Comparison of ENCODE assay signal across 7 mouse cellular contexts in the genomic region with DNA sequence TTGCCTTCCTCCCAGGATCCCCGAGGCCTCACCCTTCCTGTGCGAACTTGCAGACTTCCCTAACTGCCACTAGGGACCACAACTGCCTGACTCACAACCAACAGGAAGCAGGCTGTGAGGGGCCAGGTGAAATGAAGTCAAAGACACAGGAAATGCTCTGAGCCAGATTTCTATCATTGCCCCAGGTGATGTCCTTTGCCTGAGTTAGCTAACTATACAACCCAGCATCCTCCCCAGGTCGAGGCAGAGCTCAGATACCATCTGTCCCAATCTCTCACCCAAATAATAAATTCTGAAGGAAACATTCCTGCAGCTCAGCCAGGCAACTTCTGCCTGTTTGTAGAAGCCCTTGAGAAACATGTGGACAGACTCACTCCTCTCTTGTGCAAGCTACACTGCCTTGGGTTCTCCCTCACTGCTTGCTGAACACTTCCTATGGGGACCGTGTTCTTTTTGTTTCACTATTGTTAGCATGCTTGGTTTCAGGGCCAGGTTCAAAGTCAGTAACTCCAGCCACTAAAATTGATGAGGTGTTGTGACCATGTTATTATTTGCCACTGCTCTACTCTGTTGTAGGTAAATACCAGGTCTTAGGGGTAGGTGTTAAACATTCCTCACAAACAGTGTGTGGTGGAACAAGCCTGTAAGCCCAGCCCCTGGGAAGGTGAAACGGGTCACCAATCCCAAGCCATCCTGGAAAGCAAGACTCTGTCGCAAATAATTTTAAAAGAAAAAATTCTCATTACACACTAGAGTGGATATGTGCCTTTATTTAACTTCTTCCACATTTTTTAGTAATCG.
DNase-seq lines count a peak whose midpoint lies in the region; ATAC-seq and TF ChIP-seq lines count a peak whose summit lies in the region.

No protein-coding gene starts in this region.

- 69% methylated on average over 7 of the region's 7 CpGs for WGBS in embryonic facial prominence, embryonic 10.5 days
- 51% methylated on average over 7 of the region's 7 CpGs for WGBS in lung, embryonic 16.5 days
- WGBS in thymus, adult 2 months, result 28% methylated on average over 7 of the region's 7 CpGs
- 79% methylated on average over 7 of the region's 7 CpGs for WGBS in forebrain, embryonic 15.5 days

- intact Hi-C loops in left cerebral cortex, postnatal 36 days (cut with DNase I), result no loop called here

- H3K9ac ChIP-seq in lung, embryonic 16.5 days (ENCODE audit: low read length), result no peak overlapping the region
- H3K9ac ChIP-seq in forebrain, embryonic 15.5 days (replicated peaks), result no peak overlapping the region

- no peaks in the 10 kb centered on the region for H3K9me3 ChIP-seq in embryonic facial prominence, embryonic 10.5 days
- H3K9me3 ChIP-seq in lung, embryonic 16.5 days (ENCODE audit: control insufficient read depth, low read length), result no peaks in the 10 kb centered on the region
- H3K9me3 ChIP-seq in forebrain, embryonic 15.5 days, result no peaks in the 10 kb centered on the region

- H3K4me1 ChIP-seq in embryonic facial prominence, embryonic 10.5 days, result peaks cover 12% of the 10 kb centered on the region
- H3K4me1 ChIP-seq in lung, embryonic 16.5 days (replicated peaks; ENCODE audit: control insufficient read depth, insufficient read depth, low read length), result peaks cover 3% of the 10 kb centered on the region; the same call in 1 of the 2 replicates
- H3K4me1 ChIP-seq in thymus, adult 2 months (replicated peaks; ENCODE audit: control insufficient read depth, insufficient read depth, low read length), result peaks cover 27% of the 10 kb centered on the region
- no peaks in the 10 kb centered on the region for H3K4me1 ChIP-seq in forebrain, embryonic 15.5 days

- DNase-seq in ZHBTc4 (ENCODE audit: low read depth, low spot score), result peak; percentile 13
- peak; percentile 13 for DNase-seq in embryonic facial prominence, embryonic 10.5 days (ENCODE audit: low spot score)
- peak; percentile 56 for DNase-seq in kidney, adult 18-20 months
- DNase-seq in thymus, adult 2 months, result peak; percentile 64
- no peak for DNase-seq in left cerebral cortex, postnatal 36 days (ENCODE audit: low spot score in 2 of 2)

- no peak overlapping the region for H3K4me3 ChIP-seq in embryonic facial prominence, embryonic 10.5 days
- no peak overlapping the region for H3K4me3 ChIP-seq in lung, embryonic 16.5 days (ENCODE audit: low read length)
- no peak overlapping the region for H3K4me3 ChIP-seq in thymus, adult 2 months (ENCODE audit: control insufficient read depth, insufficient read depth, low read length)
- no peak overlapping the region for H3K4me3 ChIP-seq in forebrain, embryonic 15.5 days

- peak; percentile 34; the same call in 1 of the 2 replicates for ATAC-seq in lung, embryonic 16.5 days (ENCODE audit: low read depth)
- no peak for ATAC-seq in forebrain, embryonic 15.5 days (replicated peaks)

- TF ChIP-seq CTCF in thymus, adult 2 months (IDR thresholded peaks at IDR 0.05; ENCODE audit: borderline replicate concordance, control insufficient read depth, extremely low read depth, insufficient read depth, low read length, poor library complexity), result 0 out of 2 replicates have a peak, but pooled peaks have one; percentile 38

- no peak overlapping the region for H3K27ac ChIP-seq in embryonic facial prominence, embryonic 10.5 days (replicated peaks)
- no peak overlapping the region for H3K27ac ChIP-seq in lung, embryonic 16.5 days (ENCODE audit: low read length)
- peak overlapping the region; percentile 41; the same call in 1 of the 2 replicates for H3K27ac ChIP-seq in thymus, adult 2 months (ENCODE audit: control insufficient read depth, insufficient read depth, low read length)
- H3K27ac ChIP-seq in forebrain, embryonic 15.5 days (replicated peaks), result no peak overlapping the region

- no peaks in the 10 kb centered on the region for H3K36me3 ChIP-seq in embryonic facial prominence, embryonic 10.5 days (replicated peaks)
- H3K36me3 ChIP-seq in lung, embryonic 16.5 days (ENCODE audit: control insufficient read depth, insufficient read depth, low read length), result no peaks in the 10 kb centered on the region
- no peaks in the 10 kb centered on the region for H3K36me3 ChIP-seq in thymus, adult 2 months (ENCODE audit: control insufficient read depth, insufficient read depth, low read length)
- H3K36me3 ChIP-seq in forebrain, embryonic 15.5 days, result no peaks in the 10 kb centered on the region

- TF ChIP-seq POLR2A in thymus, adult 2 months (IDR thresholded peaks at IDR 0.05; ENCODE audit: control insufficient read depth, extremely low read depth, insufficient read depth, low read length, poor library complexity), result no peak

- H3K27me3 ChIP-seq in embryonic facial prominence, embryonic 10.5 days (replicated peaks; ENCODE audit: low read depth, poor library complexity, severe bottlenecking), result no peaks in the 10 kb centered on the region
- H3K27me3 ChIP-seq in lung, embryonic 16.5 days (ENCODE audit: control insufficient read depth, insufficient read depth, low read depth, low read length), result no peaks in the 10 kb centered on the region
- H3K27me3 ChIP-seq in thymus, adult 2 months (ENCODE audit: control insufficient read depth, insufficient read depth, low read length), result no peaks in the 10 kb centered on the region
- no peaks in the 10 kb centered on the region for H3K27me3 ChIP-seq in forebrain, embryonic 15.5 days

- no peak overlapping the region for H3K4me2 ChIP-seq in lung, embryonic 16.5 days (ENCODE audit: low read depth, low read length)
- H3K4me2 ChIP-seq in forebrain, embryonic 15.5 days (replicated peaks), result no peak overlapping the region

Comparison
In these comparisons a context has a peak if more than half of its experiments do, and no peak if none do; other contexts are left out.
1. DNase-seq: peak in ZHBTc4 (single experiment), embryonic facial prominence, embryonic 10.5 days (single experiment), kidney, adult 18-20 months (single experiment) and thymus, adult 2 months (single experiment); none in left cerebral cortex, postnatal 36 days (0 of 2).